Mouse (Mus musculus): Measurements from ENCODE around the gene Msmo1.
A peak's percentile ranks its signal among the peaks of the same experiment; 100 is the strongest.

- peak; percentile 68 for TF ChIP-seq CTCF (IDR thresholded peaks at IDR 0.05; ENCODE audit: low read depth)
- TF ChIP-seq EP300 (IDR thresholded peaks at IDR 0.05; ENCODE audit: low read depth) = peak; percentile 85
Measured at GRCm38 (mm10) chr8:64761430-64761829, 27.8 kb upstream of the Msmo1 start.
